Mouse (Mus musculus): ENCODE results near the gene Slc36a3.

DNA sequence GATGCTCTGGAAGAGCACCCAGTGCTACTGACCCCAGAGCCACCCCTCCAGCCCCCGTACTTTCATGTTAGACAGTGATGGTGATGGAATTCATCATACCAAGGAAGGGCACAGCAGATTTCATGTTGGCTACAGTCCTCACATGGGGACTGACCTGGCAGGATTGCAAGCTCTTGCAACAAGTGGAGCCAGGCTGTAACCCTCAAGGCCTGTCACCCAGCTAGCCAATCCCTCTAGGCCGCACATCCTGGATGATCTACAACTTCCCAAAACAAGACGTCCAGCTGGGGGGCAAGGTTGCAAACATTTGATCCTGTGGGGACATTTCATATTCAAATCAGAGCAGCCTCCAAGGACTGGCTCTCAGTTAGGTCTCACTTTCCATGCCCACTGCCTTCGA lies 66.9 kb downstream of the Slc36a3 start:
- TF ChIP-seq CTCF (IDR thresholded peaks at IDR 0.05; ENCODE audit: low read depth) (no peak), EP300 (optimal IDR thresholded peaks at IDR 0.05) (no peak)
